Mouse (Mus musculus): ENCODE data around the gene Ndufa3. TPM values are rescaled to one million over a fixed set of nuclear protein-coding genes. Genes with fewer than 3 reads are reported as not detected.
"Not testable (repeated sequence)": the region's sequence is repeated elsewhere in the genome, so short reads cannot be mapped to it uniquely, and the experiment has no call there.

The Ndufa3 gene
- polyA plus RNA-seq, 1 experiment: not detected

DNA sequence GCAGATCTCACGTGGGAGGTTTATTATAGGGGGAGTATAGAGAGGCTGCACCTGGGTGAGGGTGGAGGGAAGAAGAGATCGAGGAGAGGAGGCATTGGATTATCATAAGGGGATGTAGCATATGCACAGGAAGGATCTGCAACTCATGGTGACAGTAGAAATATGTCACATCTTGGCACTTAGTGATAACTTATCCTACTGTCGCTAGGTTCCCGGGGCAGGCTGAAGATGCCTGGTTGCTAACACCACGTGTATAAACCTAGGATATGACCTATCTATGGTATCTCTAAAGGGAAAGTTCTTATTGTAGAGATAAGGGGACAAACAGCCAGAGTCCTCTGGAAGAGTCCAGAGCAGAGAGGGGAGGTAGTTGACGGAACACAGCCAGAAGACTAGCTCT, 31.4 kb upstream of the Ndufa3 start:
- 27% methylated on average over 6 of the region's 6 CpGs for WGBS
- Histone ChIP-seq H3K4me3 (ENCODE audit: insufficient read depth, low read depth, low read length) (no peak overlapping the region), H3K4me1 (ENCODE audit: control insufficient read depth, insufficient read depth, low read length) (peaks cover 4% of the 10 kb centered on the region), H3K27ac (ENCODE audit: insufficient read depth, low read depth, low read length) (no peak overlapping the region)
- TF ChIP-seq CTCF (IDR thresholded peaks at IDR 0.05; ENCODE audit: insufficient read depth, low read depth, low read length) (no peak), POLR2A (IDR thresholded peaks at IDR 0.05; ENCODE audit: insufficient read depth, low read depth, low read length) (no peak)

DNA sequence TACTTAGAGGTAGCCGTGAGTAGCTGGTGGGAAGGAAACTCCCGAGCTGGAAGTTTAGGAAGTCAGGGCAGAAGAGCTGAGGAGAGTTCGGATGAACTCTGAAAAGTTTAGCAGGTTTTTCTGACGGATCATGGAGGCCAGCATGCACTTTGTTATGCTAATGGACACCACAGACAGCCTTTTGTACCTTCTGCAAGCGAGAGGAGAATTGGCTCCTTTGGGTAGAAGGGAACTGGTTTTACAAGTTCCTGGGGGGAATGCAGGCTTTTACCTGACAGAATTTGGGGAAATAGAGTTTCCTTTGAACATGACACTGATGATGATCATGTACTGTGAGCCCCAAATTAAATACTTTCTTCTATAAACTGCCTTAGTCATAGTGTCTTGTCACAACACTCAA, 30.9 kb upstream of the Ndufa3 start:
- TF ChIP-seq POLR2A (IDR thresholded peaks at IDR 0.05; ENCODE audit: insufficient read depth, low read depth, low read length): no peak
- no peak for TF ChIP-seq CTCF (IDR thresholded peaks at IDR 0.05; ENCODE audit: insufficient read depth, low read depth, low read length)
- H3K4me1 ChIP-seq (ENCODE audit: control insufficient read depth, insufficient read depth, low read length): peaks cover 4% of the 10 kb centered on the region
- 16% methylated on average over 5 of the region's 5 CpGs for WGBS
- H3K4me3 ChIP-seq (ENCODE audit: insufficient read depth, low read depth, low read length): no peak overlapping the region
- no peak overlapping the region for H3K27ac ChIP-seq (ENCODE audit: insufficient read depth, low read depth, low read length)

DNA sequence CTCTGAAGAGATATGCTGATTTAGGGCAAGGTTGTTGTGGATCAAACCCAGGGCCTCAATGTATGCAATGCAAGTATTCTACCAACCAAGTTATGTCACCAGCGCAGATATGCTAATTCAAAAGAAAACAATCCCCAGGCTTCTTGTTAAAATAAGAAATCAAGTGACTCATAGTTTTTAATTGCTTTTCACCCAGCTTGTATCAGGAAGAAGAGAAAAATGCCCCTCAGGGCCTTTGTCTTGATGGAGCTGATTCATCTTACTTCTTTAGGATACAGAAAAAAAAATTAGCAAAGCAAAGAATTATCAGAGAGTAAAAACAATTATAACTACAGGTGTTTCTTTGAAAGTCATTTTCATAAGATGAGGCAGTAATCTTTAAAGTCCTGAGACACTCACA, 29.9 kb upstream of the Ndufa3 start:
- TF ChIP-seq CTCF (IDR thresholded peaks at IDR 0.05; ENCODE audit: insufficient read depth, low read depth, low read length) (no peak), POLR2A (IDR thresholded peaks at IDR 0.05; ENCODE audit: insufficient read depth, low read depth, low read length) (no peak)
- H3K27ac ChIP-seq (ENCODE audit: insufficient read depth, low read depth, low read length): no peak overlapping the region
- WGBS: 33% methylated on average over 1 of the region's 1 CpGs
- H3K4me3 ChIP-seq (ENCODE audit: insufficient read depth, low read depth, low read length): no peak overlapping the region
- peaks cover 4% of the 10 kb centered on the region for H3K4me1 ChIP-seq (ENCODE audit: control insufficient read depth, insufficient read depth, low read length)

- Histone ChIP-seq H3K4me1 (ENCODE audit: control insufficient read depth, insufficient read depth, low read length) (peaks cover 6% of the 10 kb centered on the region), H3K27ac (ENCODE audit: insufficient read depth, low read depth, low read length) (no peak overlapping the region), H3K4me3 (ENCODE audit: insufficient read depth, low read depth, low read length) (no peak overlapping the region)
- TF ChIP-seq CTCF (IDR thresholded peaks at IDR 0.05; ENCODE audit: insufficient read depth, low read depth, low read length): no peak
- no peak for TF ChIP-seq POLR2A (IDR thresholded peaks at IDR 0.05; ENCODE audit: insufficient read depth, low read depth, low read length)
- 52% methylated on average over 3 of the region's 3 CpGs for WGBS
Observed at GRCm38 (mm10) chr7:3590550-3590949, 26.6 kb upstream of the Ndufa3 start.

DNA sequence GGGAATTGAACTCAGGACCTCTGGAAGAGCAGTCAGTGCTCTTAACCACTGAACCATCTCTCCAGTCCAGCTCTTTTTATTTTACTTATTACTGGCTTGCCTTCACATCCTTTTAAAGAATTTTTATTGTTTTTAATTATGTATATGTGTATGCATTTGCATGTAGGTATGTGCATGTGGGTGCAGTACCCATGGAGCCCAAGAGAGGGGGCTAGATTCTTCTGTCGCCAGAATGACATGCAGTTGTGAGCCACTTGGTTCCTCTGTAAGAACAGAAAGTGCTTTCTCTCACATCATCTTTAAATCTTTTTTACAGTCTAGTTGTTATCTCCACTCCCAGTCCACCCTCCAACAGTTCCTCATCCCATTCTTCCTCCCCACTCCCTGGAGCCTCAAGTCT, 25.6 kb upstream of the Ndufa3 start:
- H3K27ac ChIP-seq (ENCODE audit: insufficient read depth, low read depth, low read length): no peak overlapping the region
- peaks cover 6% of the 10 kb centered on the region for H3K4me1 ChIP-seq (ENCODE audit: control insufficient read depth, insufficient read depth, low read length)
- WGBS: 79% methylated on average over 1 of the region's 1 CpGs
- no peak overlapping the region for H3K4me3 ChIP-seq (ENCODE audit: insufficient read depth, low read depth, low read length)
- TF ChIP-seq CTCF (IDR thresholded peaks at IDR 0.05; ENCODE audit: insufficient read depth, low read depth, low read length): no peak
- no peak for TF ChIP-seq POLR2A (IDR thresholded peaks at IDR 0.05; ENCODE audit: insufficient read depth, low read depth, low read length)

- Histone ChIP-seq H3K4me1 (ENCODE audit: control insufficient read depth, insufficient read depth, low read length) (0 out of 2 replicates have a peak, but pooled peaks cover 2% of the 10 kb centered on the region), H3K4me3 (ENCODE audit: insufficient read depth, low read depth, low read length) (no peak overlapping the region), H3K27ac (ENCODE audit: insufficient read depth, low read depth, low read length) (0 out of 2 replicates have a peak overlapping the region, but pooled peaks have one; percentile 31)
- no peak for TF ChIP-seq POLR2A (IDR thresholded peaks at IDR 0.05; ENCODE audit: insufficient read depth, low read depth, low read length)
- no peak for TF ChIP-seq CTCF (IDR thresholded peaks at IDR 0.05; ENCODE audit: insufficient read depth, low read depth, low read length)
Observed at GRCm38 (mm10) chr7:3593855-3594254, 23.3 kb upstream of the Ndufa3 start.

GRCm38 (mm10) chr7:3594686-3595085, 22.5 kb upstream of the Ndufa3 start:
- 22% methylated on average over 5 of the region's 5 CpGs for WGBS
- TF ChIP-seq POLR2A (IDR thresholded peaks at IDR 0.05; ENCODE audit: insufficient read depth, low read depth, low read length) (no peak), CTCF (IDR thresholded peaks at IDR 0.05; ENCODE audit: insufficient read depth, low read depth, low read length) (no peak)

GRCm38 (mm10) chr7:3595146-3595545, 22.0 kb upstream of the Ndufa3 start:
- H3K4me1 ChIP-seq (ENCODE audit: control insufficient read depth, insufficient read depth, low read length): 0 out of 2 replicates have a peak, but pooled peaks cover 2% of the 10 kb centered on the region
- H3K27ac ChIP-seq (ENCODE audit: insufficient read depth, low read depth, low read length): no peak overlapping the region
- no peak for TF ChIP-seq CTCF (IDR thresholded peaks at IDR 0.05; ENCODE audit: insufficient read depth, low read depth, low read length)
- TF ChIP-seq POLR2A (IDR thresholded peaks at IDR 0.05; ENCODE audit: insufficient read depth, low read depth, low read length): no peak
- 24% methylated on average over 9 of the region's 9 CpGs for WGBS
- no peak overlapping the region for H3K4me3 ChIP-seq (ENCODE audit: insufficient read depth, low read depth, low read length)

More at GRCm38 (mm10) chr7:3594686-3595085, 22.5 kb upstream of the Ndufa3 start:
- 0 out of 2 replicates have a peak, but pooled peaks cover 2% of the 10 kb centered on the region for H3K4me1 ChIP-seq (ENCODE audit: control insufficient read depth, insufficient read depth, low read length)
- no peak overlapping the region for H3K4me3 ChIP-seq (ENCODE audit: insufficient read depth, low read depth, low read length)
- H3K27ac ChIP-seq (ENCODE audit: insufficient read depth, low read depth, low read length): no peak overlapping the region

DNA sequence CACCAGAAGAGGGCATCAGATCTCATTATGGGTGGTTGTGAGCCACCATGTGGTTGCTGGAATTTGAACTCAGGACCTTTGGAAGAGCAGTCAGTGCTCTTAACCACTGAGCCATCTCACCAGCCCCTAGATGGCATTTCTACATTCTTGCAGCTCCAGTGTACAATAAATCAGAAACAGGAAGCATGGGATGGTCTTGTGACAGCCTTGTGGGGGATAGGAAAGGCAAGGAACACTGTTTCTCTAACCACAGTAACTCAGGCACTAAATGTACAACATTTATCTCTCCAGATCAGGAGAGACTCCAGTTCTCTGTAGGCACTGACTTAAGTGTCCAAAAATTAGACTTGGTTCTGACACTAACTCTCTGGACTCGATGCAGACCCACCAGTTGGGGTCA, 19.4 kb upstream of the Ndufa3 start:
- H3K27ac ChIP-seq (ENCODE audit: insufficient read depth, low read depth, low read length); H3K4me1 ChIP-seq (ENCODE audit: control insufficient read depth, insufficient read depth, low read length); H3K4me3 ChIP-seq (ENCODE audit: insufficient read depth, low read depth, low read length): not testable (repeated sequence)
- 51% methylated on average over 1 of the region's 1 CpGs for WGBS

DNA sequence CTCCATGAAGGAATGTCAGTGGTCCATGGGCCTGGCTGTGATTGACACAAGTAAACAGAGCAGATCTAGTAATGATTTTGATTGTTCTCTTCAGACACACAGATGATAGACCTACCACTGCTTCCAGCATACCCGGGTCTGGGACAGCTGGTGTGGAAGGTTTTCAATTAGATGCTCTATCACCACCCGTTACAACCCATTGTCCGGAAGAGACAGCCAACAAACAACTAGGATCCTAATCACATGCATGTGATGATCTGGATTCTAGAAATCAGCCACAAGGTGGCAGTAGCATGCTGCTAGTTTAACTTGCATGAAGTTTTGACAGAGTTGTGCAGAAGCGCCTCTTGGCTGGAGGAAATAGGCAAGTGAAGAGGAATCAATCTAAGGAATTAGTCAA, 16.1 kb upstream of the Ndufa3 start:
- TF ChIP-seq CTCF (IDR thresholded peaks at IDR 0.05; ENCODE audit: insufficient read depth, low read depth, low read length) (no peak), POLR2A (IDR thresholded peaks at IDR 0.05; ENCODE audit: insufficient read depth, low read depth, low read length) (no peak)
- WGBS: 2% methylated on average over 4 of the region's 4 CpGs
- H3K4me3 ChIP-seq (ENCODE audit: insufficient read depth, low read depth, low read length): no peak overlapping the region
- H3K4me1 ChIP-seq (ENCODE audit: control insufficient read depth, insufficient read depth, low read length): no peaks in the 10 kb centered on the region
- no peak overlapping the region for H3K27ac ChIP-seq (ENCODE audit: insufficient read depth, low read depth, low read length)
